Mouse (Mus musculus): ENCODE results near the gene Fndc1. TPM values are rescaled to one million over a fixed set of nuclear protein-coding genes. Genes with fewer than 3 reads are reported as not detected.
A peak's percentile ranks its signal among the peaks of the same experiment; 100 is the strongest.

Gene Fndc1
- total RNA-seq (2021): 100 to 1,000 TPM in 1 of 2 experiments, 10 to 100 TPM in 1; 88.5 to 107 TPM
- long read RNA-seq, experiment 1, partial matches to known transcripts: 20 of 27 reads
- long read RNA-seq, experiment 1, other reads (novel, unspliced or antisense): 7 of 27 reads
- long read RNA-seq, experiment 2, partial matches to known transcripts: 19 of 41 reads
- long read RNA-seq, experiment 2, other reads (novel, unspliced or antisense): 22 of 41 reads

DNA sequence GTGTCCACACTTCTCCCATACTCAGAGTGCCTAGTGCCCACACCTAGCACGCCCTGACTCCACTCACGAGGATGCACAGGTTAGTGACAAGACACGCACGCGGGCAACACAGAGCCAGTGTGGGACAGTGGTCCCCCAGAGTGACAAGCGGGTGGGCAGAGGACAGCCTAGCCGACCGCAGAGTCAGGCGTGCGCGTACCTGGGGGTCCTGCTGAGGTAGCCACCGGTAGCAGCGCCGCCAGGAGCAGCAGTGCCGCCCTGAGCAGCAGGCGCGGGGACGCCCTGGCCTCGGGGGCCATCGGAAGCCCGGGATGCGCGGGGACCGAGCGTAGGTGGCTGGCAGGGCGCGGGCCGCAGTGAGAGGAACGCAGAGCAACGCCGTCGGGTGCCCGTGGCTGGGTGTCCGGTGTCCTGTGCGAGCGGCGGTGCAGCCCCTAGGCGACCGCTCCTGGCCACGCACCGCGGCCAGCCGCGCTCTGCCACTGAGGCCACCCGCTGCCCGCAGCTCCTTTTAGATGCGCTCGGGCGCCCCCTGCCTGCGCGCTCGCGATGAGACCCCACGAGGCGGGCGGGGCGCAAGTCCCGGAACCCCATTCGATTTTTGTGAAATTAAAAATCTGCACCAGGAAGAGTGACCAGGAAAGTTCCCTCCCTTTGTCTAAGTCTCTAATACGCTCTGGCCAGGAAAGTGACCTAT lies at the start of gene Fndc1:
Gene Fndc1, minus strand, starts transcription at position 484 of the 697 bp plus-strand sequence.
- DNase-seq: peak; percentile 83
- intact Hi-C loops (cut with DNase I; ENCODE audit: low total_unique reads): loop anchor here (10.0 kb wide), 1 partner anchor 232 kb away; no protein-coding TSS in a partner anchor

DNA sequence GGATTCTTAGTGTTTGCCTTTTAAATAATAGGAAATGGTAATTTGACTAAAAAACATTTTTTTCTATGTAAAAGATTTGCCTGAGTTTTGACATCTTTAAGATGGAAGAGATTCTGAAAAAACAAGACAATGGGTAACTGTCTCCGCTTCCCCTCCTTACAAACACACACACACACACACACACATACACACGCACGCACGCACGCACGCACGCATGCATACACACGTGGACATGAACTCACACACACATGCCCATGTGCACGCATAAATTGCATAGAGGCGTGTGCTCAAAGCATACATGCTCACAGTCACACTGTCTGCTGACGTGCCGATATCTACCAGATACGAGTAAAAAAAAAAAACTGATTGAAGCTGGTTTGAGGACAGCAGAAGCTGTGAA lies 49.4 kb upstream of the Fndc1 start:
- intact Hi-C loops (cut with DNase I; ENCODE audit: low total_unique reads): no loop called here
- no peak for DNase-seq

DNA sequence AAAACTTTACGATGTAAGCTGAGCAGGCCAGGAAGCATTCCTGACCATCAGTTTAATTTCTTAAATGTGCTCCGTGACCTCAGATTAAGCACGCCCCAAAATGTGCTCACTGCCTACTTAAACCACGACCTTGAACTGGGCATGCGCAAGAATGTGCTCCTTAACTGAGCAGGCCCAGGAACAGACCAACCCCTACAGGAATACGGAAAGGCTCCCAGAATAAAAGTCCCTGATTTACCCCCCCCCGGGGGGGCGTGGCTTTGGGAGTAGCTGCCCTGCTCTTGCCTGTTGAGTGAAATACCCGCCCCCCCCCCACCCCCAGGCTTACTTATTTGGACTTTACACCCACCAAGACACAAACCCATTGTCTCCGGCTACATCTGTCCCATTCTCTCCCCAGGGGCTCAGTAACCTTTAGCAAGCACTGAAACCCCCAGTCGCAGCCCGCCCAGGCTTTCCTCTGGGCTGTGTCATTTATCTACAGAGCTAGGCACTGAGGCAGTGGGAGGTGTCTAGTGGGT lies 48.9 kb upstream of the Fndc1 start:
- peak; percentile 52 for DNase-seq
- intact Hi-C loops (cut with DNase I; ENCODE audit: low total_unique reads): no loop called here

DNA sequence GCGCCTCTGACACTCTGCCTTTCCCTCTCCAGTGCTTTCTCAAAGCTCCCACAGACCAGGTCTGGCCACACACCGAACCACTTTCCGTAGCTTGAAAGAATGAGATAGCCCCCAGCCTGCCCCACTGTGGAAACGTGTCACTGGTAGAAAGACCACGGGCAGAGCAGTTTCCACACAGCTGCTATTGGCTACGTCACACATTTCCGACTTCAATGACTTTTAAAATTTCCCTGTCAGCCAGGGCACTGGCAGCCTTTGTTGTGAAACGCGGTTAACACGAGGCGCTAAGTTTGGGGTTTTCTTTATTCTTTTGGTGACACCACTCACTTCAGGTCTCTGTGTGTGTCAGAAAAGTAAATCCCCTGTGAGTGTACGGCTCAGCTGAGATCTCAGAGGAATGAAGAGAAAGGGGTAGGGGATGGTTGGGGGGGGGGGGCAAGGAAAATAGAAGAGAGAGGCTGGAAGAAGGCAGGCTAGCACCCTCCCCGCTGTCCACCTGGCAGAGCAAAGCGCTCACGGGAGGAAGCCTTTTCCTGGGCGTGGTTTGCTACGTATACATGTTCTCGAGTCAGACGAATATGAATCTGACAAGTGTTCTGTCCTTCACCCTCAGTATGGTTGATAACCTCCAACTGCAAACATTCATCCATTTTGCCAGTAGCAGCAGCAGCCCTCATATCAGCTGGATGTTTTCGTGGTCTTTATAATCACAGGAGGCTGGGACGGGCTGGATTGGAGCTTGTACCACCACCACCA lies 47.9 kb upstream of the Fndc1 start:
- intact Hi-C loops (cut with DNase I; ENCODE audit: low total_unique reads): no loop called here
- DNase-seq: no peak

DNA sequence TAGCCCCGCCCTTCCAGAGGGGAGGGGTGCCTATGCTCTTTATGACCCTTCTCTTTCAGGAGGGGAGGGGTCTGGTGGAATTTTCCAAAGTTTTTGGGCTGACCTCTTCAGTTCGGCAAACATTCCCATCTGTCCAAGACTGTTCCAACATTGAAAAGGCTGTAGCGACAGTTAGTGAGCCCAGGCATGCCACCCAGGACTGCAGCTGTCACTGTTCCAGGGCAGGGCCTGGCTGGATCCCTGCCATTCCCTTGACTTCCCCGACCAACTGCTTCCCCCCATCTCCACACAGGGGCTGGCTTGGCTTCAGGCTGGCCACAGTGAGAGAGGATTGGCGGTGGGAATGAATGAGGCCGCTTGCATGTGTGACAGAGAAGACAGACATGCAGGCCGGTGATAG lies 46.3 kb upstream of the Fndc1 start:
- peak; percentile 39 for DNase-seq

DNA sequence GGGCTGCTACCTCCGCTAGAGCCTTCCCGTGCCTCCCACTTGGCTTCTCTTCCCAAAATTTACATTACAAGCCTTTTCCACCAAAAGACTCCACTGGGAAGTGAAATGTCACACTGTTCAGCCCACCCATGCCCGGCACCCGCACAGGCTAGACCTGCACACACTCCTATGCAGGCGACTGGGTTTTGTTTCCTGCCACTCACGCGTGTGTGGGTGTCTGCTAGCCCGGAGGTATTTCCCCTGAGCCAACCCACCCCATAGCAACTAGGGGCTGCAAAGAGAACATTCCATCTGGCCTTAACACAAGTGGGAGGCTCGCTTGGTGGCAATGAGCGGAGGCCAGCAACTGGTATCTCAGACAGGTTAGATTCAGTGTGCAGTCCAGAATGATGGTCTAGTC lies 44.7 kb upstream of the Fndc1 start:
- intact Hi-C loops (cut with DNase I; ENCODE audit: low total_unique reads): no loop called here

More for the DNA sequence above, 46.3 kb upstream of the Fndc1 start:
- intact Hi-C loops (cut with DNase I; ENCODE audit: low total_unique reads): no loop called here

DNA sequence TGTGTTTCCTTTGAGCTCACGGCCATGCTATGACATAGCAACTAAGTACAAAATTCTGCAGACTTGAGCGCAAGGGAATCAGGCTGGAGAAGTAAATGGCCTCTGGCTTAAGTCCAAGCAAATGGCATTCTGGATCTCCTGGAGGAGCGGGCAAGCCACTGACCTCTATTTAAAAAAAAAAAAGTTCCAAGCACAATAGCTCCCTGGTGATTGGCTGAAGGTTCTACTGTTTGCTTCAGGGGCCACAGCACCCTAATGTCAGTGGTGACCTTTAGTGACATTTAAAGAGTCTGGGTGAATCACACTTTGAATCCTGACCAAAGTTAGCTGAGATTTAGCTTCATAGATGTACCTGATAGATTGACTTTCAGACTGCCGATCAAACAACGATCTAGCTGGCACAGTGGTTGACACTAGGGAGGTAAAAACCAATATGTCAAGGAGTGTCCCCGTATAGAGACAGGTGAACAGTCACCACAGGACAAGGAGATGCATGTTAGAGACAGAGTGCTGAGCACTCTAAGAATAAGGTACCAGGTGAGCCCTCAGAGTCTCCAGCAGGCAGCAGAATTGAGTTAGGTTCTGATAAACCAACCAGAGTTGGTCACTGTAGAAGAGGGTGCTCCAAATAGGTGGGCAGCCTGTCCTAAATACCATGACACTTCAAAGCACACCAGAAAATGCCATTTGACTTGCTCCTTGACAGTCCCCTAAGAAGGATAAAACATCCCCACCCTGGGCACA lies 43.9 kb upstream of the Fndc1 start:
- intact Hi-C loops (cut with DNase I; ENCODE audit: low total_unique reads): no loop called here
- no peak for DNase-seq

More for the DNA sequence above, 44.7 kb upstream of the Fndc1 start:
- no peak for DNase-seq

DNA sequence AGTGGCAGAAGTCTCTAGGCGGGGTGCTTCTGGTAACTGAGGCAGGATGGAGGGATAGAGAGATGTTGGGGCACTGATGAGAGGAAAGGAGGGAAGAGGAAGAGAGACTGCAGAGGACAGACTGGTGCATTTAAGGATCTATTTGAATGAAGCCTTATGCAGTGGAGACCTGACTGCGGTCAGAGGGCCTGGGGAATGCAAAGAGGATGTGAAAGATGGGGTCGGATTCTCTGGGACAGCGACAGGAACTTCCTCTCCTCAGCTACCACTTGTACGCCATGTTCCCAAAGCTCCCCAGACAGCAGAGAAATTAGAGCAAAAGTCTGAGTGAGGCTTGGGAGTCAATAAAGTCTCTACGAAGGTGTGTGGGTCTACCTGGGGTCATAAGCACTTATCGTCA lies 42.0 kb upstream of the Fndc1 start:
- intact Hi-C loops (cut with DNase I; ENCODE audit: low total_unique reads): loop anchor here (5.0 kb wide), 1 partner anchor 58 kb away; the partner anchor contains the start of gene Tagap
- DNase-seq: no peak

DNA sequence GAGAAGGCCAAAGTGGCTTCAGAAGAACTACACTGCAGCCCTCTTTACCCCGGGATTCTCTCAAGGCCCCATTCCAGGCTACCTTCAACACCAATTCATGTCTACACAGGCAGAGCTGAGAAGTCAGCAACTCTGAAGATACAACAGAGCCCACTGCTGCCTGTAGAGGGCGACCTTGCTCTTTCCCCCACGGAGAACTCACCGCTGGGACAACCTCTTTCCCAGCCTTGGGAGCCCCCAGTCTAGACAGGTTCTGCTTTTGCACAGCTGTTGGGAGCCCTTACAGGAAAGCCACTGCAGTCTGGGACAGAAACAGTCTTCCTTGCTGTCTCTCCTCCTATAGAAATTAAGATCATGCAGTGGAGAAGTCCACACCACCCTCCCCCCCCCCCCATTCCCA lies 41.5 kb upstream of the Fndc1 start:
- intact Hi-C loops (cut with DNase I; ENCODE audit: low total_unique reads): loop anchor here (5.0 kb wide), 1 partner anchor 59 kb away; the partner anchor contains the start of gene Tagap
- DNase-seq: peak; percentile 77

DNA sequence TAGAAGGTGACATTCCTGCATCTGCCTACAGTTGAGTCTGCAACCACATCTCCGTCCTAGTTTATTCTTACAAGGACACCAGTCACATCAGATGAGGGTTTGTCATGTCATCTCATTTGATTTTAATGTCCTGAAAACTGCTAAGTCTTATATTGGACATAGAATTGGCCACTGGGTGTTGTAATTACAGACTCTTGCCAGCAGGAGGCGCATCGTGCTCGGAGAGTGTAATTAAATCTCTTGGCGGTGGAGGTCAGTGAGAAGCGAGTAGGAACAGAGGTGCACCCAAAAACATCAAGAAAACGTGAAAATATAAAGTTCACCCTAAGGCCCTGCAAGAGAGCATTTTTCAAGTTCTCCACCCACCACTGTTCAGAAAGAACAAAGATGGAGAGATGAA lies 37.6 kb upstream of the Fndc1 start:
- intact Hi-C loops (cut with DNase I; ENCODE audit: low total_unique reads): loop anchor here (5.0 kb wide), 1 partner anchor 63 kb away; the partner anchor contains the start of gene Tagap

DNA sequence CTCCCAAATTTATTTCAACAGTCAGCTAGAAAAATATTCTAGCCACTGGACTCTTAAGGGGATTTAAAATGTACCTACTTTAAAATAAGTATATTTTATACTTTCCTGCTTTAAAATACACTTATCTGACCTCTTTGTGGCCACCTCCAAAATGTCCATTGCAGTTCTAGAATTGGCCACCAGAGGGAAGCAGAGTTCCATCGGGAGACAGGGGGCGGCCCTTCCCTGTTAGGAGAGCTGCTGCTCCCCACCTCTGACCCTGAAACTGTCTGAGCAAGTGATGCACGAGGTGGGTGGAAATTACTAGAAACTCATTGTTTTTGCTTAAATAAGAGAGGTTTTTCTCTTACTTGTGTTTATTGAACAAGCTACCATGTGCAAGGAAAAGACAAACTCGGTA lies 36.6 kb upstream of the Fndc1 start:
- intact Hi-C loops (cut with DNase I; ENCODE audit: low total_unique reads): no loop called here

More for the DNA sequence above, 37.6 kb upstream of the Fndc1 start:
- no peak for DNase-seq

DNA sequence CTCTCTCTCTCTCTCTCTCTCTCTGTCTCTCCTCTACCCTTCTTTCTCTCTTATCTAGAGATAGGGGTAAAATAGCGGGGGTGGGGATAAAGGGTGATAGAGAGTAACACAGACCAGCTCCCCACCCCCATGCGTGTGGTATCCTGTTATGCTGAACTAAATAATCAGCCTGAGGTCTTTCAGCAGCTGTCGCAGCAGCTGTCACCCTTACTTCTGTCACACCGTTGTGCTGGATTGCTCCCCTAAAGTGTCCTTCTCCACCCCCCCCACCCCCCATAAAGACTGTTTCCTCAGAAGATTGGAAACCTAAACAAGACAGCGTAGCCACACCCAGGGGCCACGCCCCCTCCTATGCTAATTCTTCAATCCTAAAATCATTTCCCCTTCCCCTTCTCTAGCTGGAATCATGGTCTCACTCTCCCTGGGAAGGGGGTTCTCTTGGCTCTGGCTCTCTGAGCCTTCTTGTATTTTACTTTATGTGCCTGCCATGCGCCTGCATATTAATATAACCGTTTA lies 33.8 kb upstream of the Fndc1 start:
- DNase-seq: no peak
- intact Hi-C loops (cut with DNase I; ENCODE audit: low total_unique reads): no loop called here

More for the DNA sequence above, 36.6 kb upstream of the Fndc1 start:
- DNase-seq: peak; percentile 64

DNA sequence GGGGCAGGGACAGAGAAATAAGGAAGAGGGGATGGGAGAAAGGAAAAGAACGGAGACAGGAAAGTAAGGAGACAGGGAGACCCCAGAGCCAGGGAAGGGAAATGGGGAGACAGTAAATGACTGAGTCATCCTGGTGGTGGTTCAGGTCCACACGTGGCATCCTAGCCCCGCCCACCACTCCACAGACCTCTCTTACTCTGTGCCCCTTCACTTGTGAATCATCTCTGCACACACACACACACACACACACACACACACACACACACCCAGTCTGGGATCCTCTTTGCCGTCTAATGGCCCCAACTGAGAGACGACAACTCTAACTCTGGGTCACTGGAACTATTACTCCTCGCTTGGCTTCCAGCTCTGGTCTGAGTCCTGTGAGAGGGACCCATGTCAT lies 30.6 kb upstream of the Fndc1 start:
- DNase-seq: no peak

DNA sequence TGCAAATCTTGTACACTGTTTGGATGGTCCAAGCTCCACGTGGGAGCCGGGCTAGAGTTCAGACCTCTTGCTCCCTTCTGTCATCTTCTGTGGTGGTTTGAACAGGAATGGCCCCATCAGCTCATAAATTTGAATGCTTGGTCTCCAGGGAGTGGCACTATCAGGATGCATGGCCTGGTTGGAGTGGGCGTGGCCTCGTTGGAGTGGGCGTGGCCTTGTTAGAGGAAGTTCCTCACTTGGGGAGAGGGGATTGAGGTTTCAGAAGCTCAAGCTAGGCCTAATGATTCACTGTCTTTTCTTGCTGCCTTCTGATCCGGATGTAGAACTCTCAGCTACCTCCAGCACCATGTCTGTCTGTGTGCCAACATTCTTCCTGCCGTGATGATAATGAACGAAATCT lies 28.7 kb upstream of the Fndc1 start:
- intact Hi-C loops (cut with DNase I; ENCODE audit: low total_unique reads): no loop called here
- DNase-seq: no peak

More for the DNA sequence above, 30.6 kb upstream of the Fndc1 start:
- intact Hi-C loops (cut with DNase I; ENCODE audit: low total_unique reads): no loop called here

DNA sequence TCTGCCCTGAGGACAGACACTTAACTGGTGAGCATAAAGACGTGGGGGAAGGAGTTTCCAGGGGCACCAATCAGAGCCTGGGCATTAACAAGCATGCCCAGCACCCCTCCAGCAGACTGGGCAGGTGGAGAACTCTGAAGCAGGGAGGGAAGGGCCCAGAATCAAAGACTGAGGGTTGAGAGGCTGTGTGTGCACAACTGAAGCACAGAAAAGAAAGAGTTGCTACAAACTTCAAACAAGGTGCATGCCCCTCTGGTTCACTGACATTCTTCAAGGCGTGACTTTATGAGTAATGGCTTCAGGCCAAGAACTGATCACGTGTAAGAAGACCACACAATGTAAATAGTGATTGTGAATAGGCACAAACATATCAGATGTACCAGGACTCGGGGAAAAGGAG lies 24.9 kb upstream of the Fndc1 start:
- intact Hi-C loops (cut with DNase I; ENCODE audit: low total_unique reads): no loop called here
- DNase-seq: no peak

DNA sequence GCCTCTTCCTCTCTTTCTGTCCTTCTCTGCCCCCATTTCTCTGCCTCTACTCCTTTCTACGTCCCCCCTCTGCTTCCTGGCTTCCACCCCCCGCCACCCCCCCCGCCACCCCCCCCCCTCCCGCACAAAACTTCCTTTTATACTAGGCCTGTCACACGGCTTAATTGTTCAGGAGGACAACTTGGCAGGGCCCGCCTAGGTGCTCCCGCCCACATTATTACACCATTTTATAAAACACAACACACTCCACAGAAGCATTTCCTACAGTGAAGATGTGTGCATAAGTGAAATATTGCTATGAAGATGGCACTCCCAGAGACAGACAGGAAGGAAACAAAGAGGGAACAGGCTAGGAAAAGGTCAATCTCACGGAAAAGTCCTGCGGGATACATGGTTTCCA lies 24.4 kb upstream of the Fndc1 start:
- DNase-seq: no peak
- intact Hi-C loops (cut with DNase I; ENCODE audit: low total_unique reads): no loop called here

DNA sequence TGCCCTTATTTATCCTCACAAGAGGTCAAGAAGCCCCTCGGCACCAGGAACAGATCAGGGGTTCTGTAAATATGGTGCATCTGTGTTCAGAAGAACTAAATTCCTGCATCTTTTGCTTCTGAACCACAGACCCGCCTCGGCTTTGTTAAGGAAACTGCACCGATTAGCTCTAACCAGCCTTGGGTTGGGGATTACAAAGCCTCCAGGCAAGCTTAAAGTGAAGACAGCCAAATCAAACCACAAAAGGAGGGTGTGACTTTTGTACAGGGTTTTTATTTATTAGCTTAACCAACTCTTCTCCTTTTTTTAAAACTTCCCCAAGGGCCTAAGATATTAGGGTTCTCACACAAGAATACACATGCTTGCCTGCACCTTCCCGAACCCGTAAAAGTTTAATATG lies 23.1 kb upstream of the Fndc1 start:
- DNase-seq: no peak
- intact Hi-C loops (cut with DNase I; ENCODE audit: low total_unique reads): no loop called here

DNA sequence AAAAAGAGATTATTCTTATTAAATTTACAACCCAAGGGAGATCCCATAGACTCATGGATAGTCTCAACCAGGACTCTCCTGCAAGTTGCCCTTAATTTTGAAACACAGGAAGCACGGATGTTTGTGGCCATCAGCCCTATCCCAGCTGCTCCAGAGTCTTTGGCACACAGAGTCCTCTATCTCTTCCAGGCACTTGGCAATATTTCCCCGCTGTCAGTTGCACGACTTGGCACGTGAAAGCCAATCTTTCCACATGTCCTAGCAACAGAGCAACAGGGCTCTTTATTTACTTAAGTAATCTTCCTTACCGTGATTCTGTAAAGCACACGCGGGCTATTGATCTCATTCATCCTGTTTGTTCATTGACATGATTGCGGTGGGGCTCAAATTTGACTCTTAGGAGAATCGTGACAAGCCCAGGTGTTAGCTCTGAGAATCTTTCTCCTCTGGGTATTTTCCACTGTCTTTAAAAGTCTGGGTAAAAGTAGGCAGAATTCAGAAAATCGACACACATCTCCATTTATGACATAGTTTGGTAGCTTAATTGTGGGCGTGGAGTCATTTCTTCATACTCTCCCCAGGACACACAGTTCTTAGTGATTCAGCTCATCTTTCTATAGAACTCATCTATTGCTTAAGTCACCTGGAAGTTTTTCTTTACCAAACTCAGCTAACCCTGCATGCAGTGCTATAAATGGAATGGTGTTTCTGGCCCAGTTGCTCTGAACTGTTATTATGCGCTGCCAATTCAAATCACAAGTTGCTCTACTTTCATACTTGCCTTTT lies 13.6 kb upstream of the Fndc1 start:
- intact Hi-C loops (cut with DNase I; ENCODE audit: low total_unique reads): no loop called here
- DNase-seq: peak; percentile 70
